Mouse (Mus musculus) thymus, adult 2 months (tissue): ENCODE data around the gene Snx14. TPM values are rescaled to one million over a fixed set of nuclear protein-coding genes. Genes with fewer than 3 reads are reported as not detected.

ENCODE experiments used
- DNase-seq: peaks from one replicate; pipeline ENCODE4 v3.0.0; 2021
- H3K27ac ChIP-seq: fragments of 200-500 bp; 2 replicates; pipeline ENCODE4 v1.5.1; 2012; ENCODE audit warnings: low read length, control low read depth; ENCODE audit not compliant: control insufficient read depth, insufficient read depth
- H3K27me3 ChIP-seq: fragments of 200-500 bp; 2 replicates; pipeline ENCODE4 v1.6.1; 2012; ENCODE audit warnings: mild to moderate bottlenecking, low read length, moderate library complexity, mixed read lengths; ENCODE audit not compliant: control insufficient read depth, insufficient read depth
- H3K36me3 ChIP-seq: fragments of 200-500 bp; 2 replicates; pipeline ENCODE4 v1.6.1; 2012; ENCODE audit warnings: mild to moderate bottlenecking, low read length, moderate library complexity; ENCODE audit not compliant: control insufficient read depth, insufficient read depth
- H3K4me1 ChIP-seq: fragments of 200-500 bp; replicated peaks from 2 replicates; pipeline ENCODE4 v1.6.1; 2012; ENCODE audit warnings: low read length; ENCODE audit not compliant: control insufficient read depth, insufficient read depth
- H3K4me3 ChIP-seq: fragments of 200-500 bp; 2 replicates; pipeline ENCODE4 v1.5.1; 2012; ENCODE audit warnings: mild to moderate bottlenecking, low read length, control low read depth, moderate library complexity; ENCODE audit not compliant: control insufficient read depth, insufficient read depth
- CTCF ChIP-seq: fragments of 200-500 bp; IDR thresholded peaks from 2 replicates; pipeline ENCODE4 v1.5.1; 2012; ENCODE audit warnings: mild to moderate bottlenecking, control low read depth, low read length, moderate library complexity, borderline replicate concordance; ENCODE audit not compliant: control insufficient read depth, poor library complexity, insufficient read depth; ENCODE audit errors: extremely low read depth
- POLR2A ChIP-seq: fragments of 200-500 bp; IDR thresholded peaks from 2 replicates; pipeline ENCODE4 v1.6.1; 2012; ENCODE audit warnings: mild to moderate bottlenecking, low read length, control low read depth, moderate library complexity; ENCODE audit not compliant: control insufficient read depth, poor library complexity, insufficient read depth; ENCODE audit errors: extremely low read depth
- WGBS: fragments of 180-500 bp; shearing (Covaris S2); methylation state at CpG from one replicate; pipeline ENCODE4 v1.1.7; 2018; 5-methylcytosine and 5-hydroxymethylcytosine counted together
- polyA plus RNA-seq: library from polyadenylated mRNA; depleted of rRNA; stranded (reverse); fragments of >200 nt; gene quantifications from 2 replicates; pipeline ENCODE4 v1.2.3, GENCODE M21; 2012

Gene Snx14
- polyA plus RNA-seq, 1 experiment: 10.6 TPM

- Histone ChIP-seq H3K27ac (no peak overlapping the region), H3K4me1 (peaks cover 3% of the 10 kb centered on the region), H3K4me3 (no peak overlapping the region), H3K27me3 (no peaks in the 10 kb centered on the region), H3K36me3 (no peaks in the 10 kb centered on the region)
- TF ChIP-seq POLR2A: no peak
- TF ChIP-seq CTCF: no peak
- 63% methylated on average over 6 of the region's 6 CpGs for whole genome bisulfite sequencing
- DNase-seq: no peak
Observed at GRCm38 (mm10) chr9:88352741-88353140, 86.0 kb downstream of the Snx14 start.

- Histone ChIP-seq H3K27me3 (no peaks in the 10 kb centered on the region), H3K4me1 (peaks cover 5% of the 10 kb centered on the region), H3K4me3 (no peak overlapping the region), H3K27ac (no peak overlapping the region), H3K36me3 (no peaks in the 10 kb centered on the region)
- WGBS: 62% methylated on average over 3 of the region's 3 CpGs
- DNase-seq: no peak
- TF ChIP-seq POLR2A: no peak
- no peak for TF ChIP-seq CTCF
Observed at GRCm38 (mm10) chr9:88351163-88351562, 87.6 kb downstream of the Snx14 start.

- no peaks in the 10 kb centered on the region for H3K36me3 ChIP-seq
- H3K27me3 ChIP-seq: no peaks in the 10 kb centered on the region
- 91% methylated on average over 1 of the region's 1 CpGs for WGBS
- TF ChIP-seq CTCF (no peak), POLR2A (no peak)
- no peak overlapping the region for H3K4me3 ChIP-seq
- no peak for DNase-seq
- peaks cover 5% of the 10 kb centered on the region for H3K4me1 ChIP-seq
- no peak overlapping the region for H3K27ac ChIP-seq
Observed at GRCm38 (mm10) chr9:88350317-88350716, 88.4 kb downstream of the Snx14 start.

GRCm38 (mm10) chr9:88348623-88349022 lies 90.1 kb downstream of the Snx14 start:
- DNase-seq: no peak
- Histone ChIP-seq H3K4me3 (no peak overlapping the region), H3K36me3 (no peaks in the 10 kb centered on the region), H3K27ac (no peak overlapping the region), H3K27me3 (no peaks in the 10 kb centered on the region), H3K4me1 (peaks cover 5% of the 10 kb centered on the region)
- no peak for TF ChIP-seq POLR2A
- no peak for TF ChIP-seq CTCF
- 52% methylated on average over 6 of the region's 6 CpGs for WGBS

- WGBS: 24% methylated on average over 5 of the region's 5 CpGs
- no peak overlapping the region for H3K4me3 ChIP-seq
- TF ChIP-seq POLR2A (no peak), CTCF (no peak)
- no peaks in the 10 kb centered on the region for H3K27me3 ChIP-seq
- no peak overlapping the region for H3K27ac ChIP-seq
- H3K4me1 ChIP-seq: peaks cover 5% of the 10 kb centered on the region
- no peaks in the 10 kb centered on the region for H3K36me3 ChIP-seq
- no peak for DNase-seq
Observed at GRCm38 (mm10) chr9:88346857-88347256, 91.9 kb downstream of the Snx14 start.

- no peak overlapping the region for H3K27ac ChIP-seq
- no peaks in the 10 kb centered on the region for H3K36me3 ChIP-seq
- 98% methylated on average over 2 of the region's 2 CpGs for WGBS
- no peak overlapping the region for H3K4me3 ChIP-seq
- H3K27me3 ChIP-seq: no peaks in the 10 kb centered on the region
- TF ChIP-seq CTCF (no peak), POLR2A (no peak)
- DNase-seq: no peak
- peaks cover 5% of the 10 kb centered on the region for H3K4me1 ChIP-seq
Observed at GRCm38 (mm10) chr9:88344424-88344823, 94.3 kb downstream of the Snx14 start.

GRCm38 (mm10) chr9:88342701-88343100 lies 96.1 kb downstream of the Snx14 start:
- peaks cover 5% of the 10 kb centered on the region for H3K4me1 ChIP-seq
- WGBS: 92% methylated on average over 3 of the region's 3 CpGs
- no peak for TF ChIP-seq CTCF
- no peak for TF ChIP-seq POLR2A
- H3K27ac ChIP-seq: no peak overlapping the region
- H3K27me3 ChIP-seq: no peaks in the 10 kb centered on the region
- DNase-seq: no peak
- H3K4me3 ChIP-seq: no peak overlapping the region
- no peaks in the 10 kb centered on the region for H3K36me3 ChIP-seq
